Mouse (Mus musculus): ENCODE measurements around the gene Foxj3.
"Not testable (repeated sequence)": the region's sequence is repeated elsewhere in the genome, so short reads cannot be mapped to it uniquely, and the experiment has no call there.

Gene Foxj3

GRCm38 (mm10) chr4:119572682-119573081 is 35.9 kb downstream of the Foxj3 start:
- no peak for DNase-seq (ENCODE audit: extremely low spot score)

GRCm38 (mm10) chr4:119574504-119574903 is 37.7 kb downstream of the Foxj3 start:
- DNase-seq (ENCODE audit: extremely low spot score): no peak

- no peak for DNase-seq (ENCODE audit: extremely low spot score)
Observed at GRCm38 (mm10) chr4:119575459-119575858, 38.7 kb downstream of the Foxj3 start.

- no peak for DNase-seq (ENCODE audit: extremely low spot score)
Observed at GRCm38 (mm10) chr4:119588037-119588436, 51.2 kb downstream of the Foxj3 start.

GRCm38 (mm10) chr4:119589423-119589822 is 52.6 kb downstream of the Foxj3 start:
- no peak for DNase-seq (ENCODE audit: extremely low spot score)

GRCm38 (mm10) chr4:119590027-119590426 is 53.2 kb downstream of the Foxj3 start:
- no peak for DNase-seq (ENCODE audit: extremely low spot score)

- DNase-seq (ENCODE audit: extremely low spot score): no peak
Observed at GRCm38 (mm10) chr4:119592479-119592878, 55.7 kb downstream of the Foxj3 start.

GRCm38 (mm10) chr4:119594331-119594730 is 57.5 kb downstream of the Foxj3 start:
- DNase-seq (ENCODE audit: extremely low spot score): no peak

- no peak for DNase-seq (ENCODE audit: extremely low spot score)
Observed at GRCm38 (mm10) chr4:119599605-119600004, 62.8 kb downstream of the Foxj3 start.

GRCm38 (mm10) chr4:119609488-119609887 is 72.7 kb downstream of the Foxj3 start:
- DNase-seq (ENCODE audit: extremely low spot score): no peak

GRCm38 (mm10) chr4:119614078-119614477 is 77.3 kb downstream of the Foxj3 start:
- DNase-seq (ENCODE audit: extremely low spot score): no peak

GRCm38 (mm10) chr4:119614724-119615123 is 77.9 kb downstream of the Foxj3 start:
- no peak for DNase-seq (ENCODE audit: extremely low spot score)

GRCm38 (mm10) chr4:119626081-119626645 is 89.4 kb downstream of the Foxj3 start:
- no peak for DNase-seq (ENCODE audit: extremely low spot score)

GRCm38 (mm10) chr4:119626876-119627275 is 90.1 kb downstream of the Foxj3 start:
- no peak for DNase-seq (ENCODE audit: extremely low spot score)

GRCm38 (mm10) chr4:119627317-119627716 is 90.5 kb downstream of the Foxj3 start:
- DNase-seq (ENCODE audit: extremely low spot score): no peak

GRCm38 (mm10) chr4:119628363-119628762 is 91.6 kb downstream of the Foxj3 start:
- not testable (repeated sequence) for DNase-seq (ENCODE audit: extremely low spot score)

- no peak for DNase-seq (ENCODE audit: extremely low spot score)
Observed at GRCm38 (mm10) chr4:119631115-119631919, 94.5 kb downstream of the Foxj3 start.

- no peak for DNase-seq (ENCODE audit: extremely low spot score)
Observed at GRCm38 (mm10) chr4:119632721-119633120, 95.9 kb downstream of the Foxj3 start.

GRCm38 (mm10) chr4:119633342-119633741 is 96.5 kb downstream of the Foxj3 start:
- no peak for DNase-seq (ENCODE audit: extremely low spot score)

GRCm38 (mm10) chr4:119633948-119634347 is 97.1 kb downstream of the Foxj3 start:
- DNase-seq (ENCODE audit: extremely low spot score): no peak

GRCm38 (mm10) chr4:119634908-119635660 is 98.3 kb downstream of the Foxj3 start:
- DNase-seq (ENCODE audit: extremely low spot score): no peak

GRCm38 (mm10) chr4:119635686-119636085 is 98.9 kb downstream of the Foxj3 start:
- no peak for DNase-seq (ENCODE audit: extremely low spot score)

- no peak for DNase-seq (ENCODE audit: extremely low spot score)
Observed at GRCm38 (mm10) chr4:119636731-119637130, 99.9 kb downstream of the Foxj3 start.

Measured in embryo, embryonic 9.5 days (tissue).